Mouse (Mus musculus) midbrain, embryonic 16.5 days (tissue): ENCODE measurements around the gene Slco4c1. TPM values are rescaled to one million over a fixed set of nuclear protein-coding genes. Genes with fewer than 3 reads are reported as not detected.

Experiments used
- ATAC-seq: fragments of 200-750 bp; cut with Nextera tagmentation; 2 replicates; pipeline ENCODE4 v1.8.0; 2017; ENCODE audit warnings: moderate TSS enrichment
- H3K27ac ChIP-seq: fragments of 300-500 bp; sonication (generic); 2 replicates; pipeline ENCODE4 v1.5.1; 2014; ENCODE audit warnings: mild to moderate bottlenecking, low read length, mixed read lengths
- H3K27me3 ChIP-seq: fragments of 300-500 bp; sonication (generic); 2 replicates; pipeline ENCODE4 v1.6.1; 2014; ENCODE audit warnings: low read depth, low read length, mixed read lengths; ENCODE audit not compliant: control insufficient read depth, insufficient read depth
- H3K36me3 ChIP-seq: fragments of 300-500 bp; sonication (generic); 2 replicates; pipeline ENCODE4 v1.6.1; 2014; ENCODE audit warnings: mild to moderate bottlenecking, low read length, moderate library complexity, mixed read lengths; ENCODE audit not compliant: control insufficient read depth, insufficient read depth
- H3K4me1 ChIP-seq: fragments of 300-500 bp; sonication (generic); 2 replicates; pipeline ENCODE4 v1.6.1; 2014; ENCODE audit warnings: mild to moderate bottlenecking, low read length, mixed read lengths; ENCODE audit not compliant: control insufficient read depth, insufficient read depth
- H3K4me2 ChIP-seq: fragments of 300-500 bp; sonication (generic); 2 replicates; pipeline ENCODE4 v1.6.1; 2014; ENCODE audit warnings: mild to moderate bottlenecking, low read length, mixed read lengths
- H3K4me3 ChIP-seq: fragments of 300-500 bp; sonication (generic); 2 replicates; pipeline ENCODE4 v1.5.1; 2014; ENCODE audit warnings: low read depth, mild to moderate bottlenecking, low read length, moderate library complexity, mixed read lengths
- H3K9ac ChIP-seq: fragments of 300-500 bp; sonication (generic); 2 replicates; pipeline ENCODE4 v1.6.1; 2014; ENCODE audit warnings: low read depth, low read length, mixed read lengths
- H3K9me3 ChIP-seq: fragments of 300-500 bp; sonication (generic); replicated peaks from 2 replicates; pipeline ENCODE4 v1.6.1; 2014; ENCODE audit warnings: mild to moderate bottlenecking, low read length, mixed read lengths; ENCODE audit not compliant: control insufficient read depth, poor library complexity, severe bottlenecking
- WGBS: fragments of 180-500 bp; shearing (Covaris S2); extraction: QIAGEN DNeasy Blood & Tissue Kit; methylation state at CpG from one replicate; pipeline ENCODE4 v1.1.7; 2014; 5-methylcytosine and 5-hydroxymethylcytosine counted together
- polyA plus RNA-seq: library from polyadenylated mRNA; unstranded; fragments of >200 nt; fragmentation: Nextera tagmentation; extraction: Ambion mirVana; gene quantifications from 2 replicates; pipeline ENCODE4 v1.2.1, GENCODE M21; 2015

Slco4c1 gene
- 1.5 and 1.9 TPM in 2 replicates for polyA plus RNA-seq

- Histone ChIP-seq H3K27me3 (no peaks in the 10 kb centered on the region), H3K36me3 (no peaks in the 10 kb centered on the region), H3K27ac (no peak within 1 kb of the TSS), H3K4me2 (peak within 1 kb of the TSS; percentile 90), H3K4me3 (peak within 1 kb of the TSS; percentile 65), H3K4me1 (peaks cover 2% of the 10 kb centered on the region; the same call in 1 of the 2 replicates), H3K9ac (peak within 1 kb of the TSS; percentile 75), H3K9me3 (no peaks in the 10 kb centered on the region)
- WGBS = under 1% methylated on average over 40 of the region's 40 CpGs
- ATAC-seq = peak; percentile 95
Measured at GRCm38 (mm10) chr1:96871528-96872360, at the start of gene Slco4c1. Gene Slco4c1 (minus strand): TSS chr1:96872171.

DNA sequence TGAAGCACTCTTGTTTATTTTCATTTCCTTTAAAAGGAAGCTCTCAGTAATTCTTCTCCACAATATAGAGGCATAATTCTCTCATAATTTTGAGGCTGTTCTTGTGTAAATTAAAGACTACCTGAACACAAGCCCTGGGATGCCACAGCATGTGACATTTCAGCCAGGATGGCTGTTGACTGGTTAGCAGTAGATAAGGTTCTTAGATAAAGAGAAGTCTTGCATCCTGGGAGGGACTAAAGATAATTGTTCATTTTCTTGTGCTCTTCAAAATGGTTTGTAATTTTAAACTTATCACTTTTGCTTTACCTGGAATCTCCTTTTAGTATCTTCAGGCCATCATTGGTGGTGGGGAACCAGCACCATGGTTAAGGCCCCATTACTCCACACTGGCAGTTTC, 45.4 kb upstream of the Slco4c1 start:
- ATAC-seq = no peak

DNA sequence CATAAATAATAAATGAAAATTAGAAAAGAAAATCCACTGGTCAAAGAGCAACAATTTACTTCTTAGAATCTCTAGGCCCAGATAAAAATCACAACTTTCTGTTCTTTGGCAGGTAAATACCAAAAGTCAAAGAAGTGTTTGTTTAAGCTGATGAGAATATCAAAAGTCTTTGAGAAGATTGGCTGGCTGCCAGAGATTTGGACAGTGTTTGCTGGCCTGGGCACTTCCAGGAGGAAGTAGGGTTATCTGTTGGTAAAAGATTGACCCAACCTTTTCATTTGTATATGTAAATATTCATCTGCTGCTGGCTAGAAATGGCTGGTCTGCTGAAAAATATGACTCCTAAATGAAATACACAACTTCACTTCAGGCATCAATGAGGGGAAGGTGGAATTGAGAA, 11.8 kb upstream of the Slco4c1 start:
- Histone ChIP-seq H3K9me3 (no peaks in the 10 kb centered on the region), H3K4me3 (no peak overlapping the region), H3K4me2 (no peak overlapping the region), H3K9ac (no peak overlapping the region), H3K27ac (no peak overlapping the region), H3K4me1 (no peaks in the 10 kb centered on the region), H3K27me3 (no peaks in the 10 kb centered on the region), H3K36me3 (no peaks in the 10 kb centered on the region)
- no peak for ATAC-seq

More for the DNA sequence above, 45.4 kb upstream of the Slco4c1 start:
- no peaks in the 10 kb centered on the region for H3K9me3 ChIP-seq
- H3K4me1 ChIP-seq = no peaks in the 10 kb centered on the region
- H3K27ac ChIP-seq = no peak overlapping the region
- no peak overlapping the region for H3K9ac ChIP-seq
- H3K4me2 ChIP-seq = no peak overlapping the region
- H3K36me3 ChIP-seq = no peaks in the 10 kb centered on the region
- no peak overlapping the region for H3K4me3 ChIP-seq
- no peaks in the 10 kb centered on the region for H3K27me3 ChIP-seq

- Histone ChIP-seq H3K4me3 (no peak overlapping the region), H3K9ac (no peak overlapping the region), H3K27ac (no peak overlapping the region), H3K9me3 (no peaks in the 10 kb centered on the region), H3K27me3 (no peaks in the 10 kb centered on the region), H3K4me2 (no peak overlapping the region), H3K4me1 (no peaks in the 10 kb centered on the region), H3K36me3 (no peaks in the 10 kb centered on the region)
- no peak for ATAC-seq
- WGBS = 100% methylated on average over 1 of the region's 1 CpGs
Measured at GRCm38 (mm10) chr1:96878572-96878971, 6.6 kb upstream of the Slco4c1 start.

DNA sequence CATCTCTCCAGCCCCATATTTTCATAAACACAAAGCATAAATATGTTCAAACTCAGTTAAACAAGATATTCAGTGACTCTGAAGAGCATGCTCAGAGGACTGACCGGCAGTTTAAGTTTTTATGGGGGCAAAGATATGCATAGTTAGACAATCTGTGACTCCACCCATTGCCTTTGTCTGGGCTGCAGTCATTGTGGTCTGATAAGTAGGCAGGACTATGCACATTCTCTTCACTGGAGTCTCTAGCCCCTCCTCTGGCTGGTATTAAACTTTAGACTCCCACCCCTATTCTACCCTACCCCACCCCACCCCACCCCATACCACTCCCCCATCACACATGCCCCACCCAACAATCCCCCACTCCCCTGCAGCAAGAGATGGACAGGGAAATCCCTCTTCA, 4.1 kb upstream of the Slco4c1 start:
- H3K4me2 ChIP-seq = no peak overlapping the region
- peaks cover 2% of the 10 kb centered on the region; the same call in 1 of the 2 replicates for H3K4me1 ChIP-seq
- H3K27me3 ChIP-seq = no peaks in the 10 kb centered on the region
- WGBS = 73% methylated on average over 1 of the region's 1 CpGs
- H3K27ac ChIP-seq = no peak overlapping the region
- no peak overlapping the region for H3K9ac ChIP-seq
- H3K4me3 ChIP-seq = no peak overlapping the region
- H3K9me3 ChIP-seq = no peaks in the 10 kb centered on the region
- no peaks in the 10 kb centered on the region for H3K36me3 ChIP-seq
- no peak for ATAC-seq

DNA sequence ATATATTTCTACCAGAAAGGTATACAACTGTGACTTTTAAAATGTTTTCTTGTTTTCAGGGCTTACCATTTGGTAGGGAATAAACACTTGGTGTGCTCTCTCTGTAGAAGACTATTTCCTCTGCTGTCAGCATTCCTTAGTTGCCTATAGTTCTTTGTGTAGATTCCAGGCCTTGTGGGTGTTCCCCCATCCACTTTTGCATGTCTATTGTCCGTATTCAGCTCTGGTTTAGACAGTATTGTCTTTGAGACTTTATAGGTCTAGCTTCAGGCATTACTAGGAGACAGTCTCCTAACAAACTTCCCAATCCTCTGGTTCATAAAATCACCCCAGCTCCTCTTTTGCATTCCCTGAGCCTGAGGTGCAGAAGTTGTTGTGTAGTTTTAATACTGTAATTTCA, 2.7 kb upstream of the Slco4c1 start:
- Histone ChIP-seq H3K4me1 (peaks cover 2% of the 10 kb centered on the region; the same call in 1 of the 2 replicates), H3K9ac (no peak overlapping the region), H3K36me3 (no peaks in the 10 kb centered on the region), H3K27me3 (no peaks in the 10 kb centered on the region), H3K4me3 (no peak overlapping the region), H3K9me3 (no peaks in the 10 kb centered on the region), H3K4me2 (no peak overlapping the region), H3K27ac (no peak overlapping the region)
- ATAC-seq = no peak
- WGBS = 55% methylated on average over 1 of the region's 1 CpGs

GRCm38 (mm10) chr1:96872361-96872693, 356 bp upstream of the Slco4c1 start:
- no peak overlapping the region for H3K27ac ChIP-seq
- 2% methylated on average over 10 of the region's 10 CpGs for WGBS
- peak overlapping the region; percentile 65 for H3K4me3 ChIP-seq

DNA sequence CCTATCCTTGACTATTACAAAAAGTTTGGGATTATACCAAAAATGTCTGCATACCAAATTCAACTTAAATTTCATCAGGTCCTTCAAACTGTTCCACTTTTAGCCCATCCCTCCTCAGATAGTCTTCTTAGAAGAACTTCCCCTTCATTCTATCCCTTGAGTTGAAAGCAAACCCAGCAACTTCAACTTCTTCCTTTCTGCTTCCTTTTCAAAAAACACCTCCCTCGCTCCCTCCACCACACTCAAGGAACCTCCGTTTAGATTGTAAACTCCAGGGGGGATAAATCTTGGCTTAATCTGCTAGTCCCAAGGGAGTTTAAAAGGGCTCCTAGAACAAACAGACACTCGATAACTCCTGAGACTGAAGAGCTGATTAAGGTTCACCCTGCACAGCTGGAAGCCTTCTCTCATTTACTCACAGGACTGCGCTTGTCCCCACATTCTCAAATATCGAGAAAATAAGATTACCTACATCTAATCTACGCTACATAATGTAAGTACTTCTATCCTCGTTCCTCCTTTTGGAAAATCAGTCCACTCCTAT, 1.1 kb downstream of the Slco4c1 start:
- Histone ChIP-seq H3K36me3 (no peaks in the 10 kb centered on the region), H3K4me1 (peaks cover 2% of the 10 kb centered on the region; the same call in 1 of the 2 replicates), H3K4me3 (peak overlapping the region; percentile 65), H3K4me2 (peak overlapping the region; percentile 90), H3K9me3 (no peaks in the 10 kb centered on the region), H3K9ac (peak overlapping the region; percentile 7; the same call in 1 of the 2 replicates), H3K27me3 (no peaks in the 10 kb centered on the region), H3K27ac (no peak overlapping the region)
- ATAC-seq = no peak
- WGBS = 5% methylated on average over 7 of the region's 7 CpGs

More at GRCm38 (mm10) chr1:96872361-96872693, 356 bp upstream of the Slco4c1 start:
- H3K27me3 ChIP-seq = no peaks in the 10 kb centered on the region
- peaks cover 2% of the 10 kb centered on the region; the same call in 1 of the 2 replicates for H3K4me1 ChIP-seq
- peak; percentile 32 for ATAC-seq
- H3K9ac ChIP-seq = peak overlapping the region; percentile 75
- H3K9me3 ChIP-seq = no peaks in the 10 kb centered on the region
- H3K36me3 ChIP-seq = no peaks in the 10 kb centered on the region
- peak overlapping the region; percentile 90 for H3K4me2 ChIP-seq

DNA sequence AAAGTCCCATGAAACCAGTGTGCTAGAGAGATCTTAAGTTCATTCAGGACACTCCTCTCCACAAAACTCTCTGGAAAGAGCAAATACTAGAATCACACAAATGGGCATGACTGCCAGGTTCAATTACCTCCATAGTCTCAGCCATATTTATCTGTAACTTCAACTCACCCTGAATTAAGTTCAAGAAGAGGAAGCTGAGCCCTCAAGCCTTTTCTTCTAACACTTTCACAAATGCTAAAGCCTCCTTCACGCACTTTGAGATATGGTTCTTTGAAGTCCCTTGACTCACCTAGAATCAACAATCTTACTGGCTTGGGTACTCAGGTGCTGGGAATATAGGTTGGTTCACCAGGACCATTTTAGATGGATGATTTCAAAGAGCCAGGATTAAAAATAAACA, 3.2 kb downstream of the Slco4c1 start:
- Histone ChIP-seq H3K9ac (no peak overlapping the region), H3K9me3 (no peaks in the 10 kb centered on the region), H3K36me3 (no peaks in the 10 kb centered on the region), H3K4me2 (no peak overlapping the region), H3K4me1 (peaks cover 2% of the 10 kb centered on the region; the same call in 1 of the 2 replicates), H3K4me3 (no peak overlapping the region), H3K27me3 (no peaks in the 10 kb centered on the region), H3K27ac (no peak overlapping the region)
- 98% methylated on average over 1 of the region's 1 CpGs for WGBS
- ATAC-seq = no peak
